Mouse (Mus musculus): ENCODE measurements at regions not wholly inside any gene's neighbourhood (a gene's known extent, or its start where the extent isn't known, plus 50 kb on each side); places are given as distances from the start of the nearest gene placed in this dataset.

- Histone ChIP-seq H3K36me3 (ENCODE audit: poor library complexity, severe bottlenecking) (no peaks in the 10 kb centered on the region), H3K4me3 (no peak overlapping the region), H3K9me3 (replicated peaks) (no peaks in the 10 kb centered on the region), H3K9ac (no peak overlapping the region), H3K27me3 (no peaks in the 10 kb centered on the region), H3K4me2 (peak overlapping the region; percentile 29), H3K27ac (no peak overlapping the region), H3K4me1 (peaks cover 27% of the 10 kb centered on the region)
- peak; percentile 59 for ATAC-seq
- WGBS: 7% methylated on average over 4 of the region's 4 CpGs
These were observed 165.8 kb downstream of the Spry2 start for GRCm38 (mm10) chr14:105730786-105731185.

- Histone ChIP-seq H3K27ac (no peak overlapping the region), H3K27me3 (no peaks in the 10 kb centered on the region), H3K9ac (no peak overlapping the region), H3K4me2 (no peak overlapping the region), H3K4me3 (no peak overlapping the region), H3K36me3 (ENCODE audit: poor library complexity, severe bottlenecking) (no peaks in the 10 kb centered on the region), H3K9me3 (replicated peaks) (no peaks in the 10 kb centered on the region), H3K4me1 (peaks cover 27% of the 10 kb centered on the region)
- WGBS: 83% methylated on average over 5 of the region's 5 CpGs
- ATAC-seq: no peak
These were observed 167.8 kb downstream of the Spry2 start for GRCm38 (mm10) chr14:105728841-105729240.

GRCm38 (mm10) chr14:105725741-105726140 lies 170.9 kb downstream of the Spry2 start:
- Histone ChIP-seq H3K36me3 (ENCODE audit: poor library complexity, severe bottlenecking) (no peaks in the 10 kb centered on the region), H3K4me2 (no peak overlapping the region), H3K27me3 (no peaks in the 10 kb centered on the region), H3K27ac (no peak overlapping the region), H3K9me3 (replicated peaks) (no peaks in the 10 kb centered on the region), H3K9ac (no peak overlapping the region), H3K4me1 (peaks cover 2% of the 10 kb centered on the region), H3K4me3 (no peak overlapping the region)
- 26% methylated on average over 8 of the region's 8 CpGs for WGBS
- ATAC-seq: no peak

GRCm38 (mm10) chr14:105722923-105723322 lies 173.7 kb downstream of the Spry2 start:
- Histone ChIP-seq H3K9me3 (replicated peaks) (no peaks in the 10 kb centered on the region), H3K27ac (no peak overlapping the region), H3K4me3 (no peak overlapping the region), H3K36me3 (ENCODE audit: poor library complexity, severe bottlenecking) (no peaks in the 10 kb centered on the region), H3K4me2 (no peak overlapping the region), H3K27me3 (no peaks in the 10 kb centered on the region), H3K4me1 (no peaks in the 10 kb centered on the region), H3K9ac (no peak overlapping the region)
- WGBS: 93% methylated on average over 2 of the region's 2 CpGs
- ATAC-seq: no peak

- H3K4me3 ChIP-seq: no peak overlapping the region
- no peak overlapping the region for H3K27ac ChIP-seq
- H3K27me3 ChIP-seq: no peaks in the 10 kb centered on the region
- H3K9ac ChIP-seq: no peak overlapping the region
- WGBS: 92% methylated on average over 3 of the region's 3 CpGs
- H3K4me1 ChIP-seq: no peaks in the 10 kb centered on the region
- H3K9me3 ChIP-seq (replicated peaks): no peaks in the 10 kb centered on the region; the same call in 1 of the 2 replicates
- ATAC-seq: no peak
- no peak overlapping the region for H3K4me2 ChIP-seq
- H3K36me3 ChIP-seq (ENCODE audit: poor library complexity, severe bottlenecking): no peaks in the 10 kb centered on the region
These were observed 175.0 kb downstream of the Spry2 start for GRCm38 (mm10) chr14:105721576-105721975.

GRCm38 (mm10) chr14:105720816-105721510 lies 175.7 kb downstream of the Spry2 start:
- 83% methylated on average over 6 of the region's 6 CpGs for WGBS

GRCm38 (mm10) chr14:105718676-105719441 lies 177.8 kb downstream of the Spry2 start:
- Histone ChIP-seq H3K4me1 (no peaks in the 10 kb centered on the region), H3K9me3 (replicated peaks) (no peaks in the 10 kb centered on the region; the same call in 1 of the 2 replicates), H3K36me3 (ENCODE audit: poor library complexity, severe bottlenecking) (no peaks in the 10 kb centered on the region), H3K27ac (no peak overlapping the region), H3K4me3 (no peak overlapping the region), H3K9ac (no peak overlapping the region), H3K27me3 (no peaks in the 10 kb centered on the region), H3K4me2 (no peak overlapping the region)
- WGBS: 82% methylated on average over 6 of the region's 6 CpGs
- no peak for ATAC-seq

More at GRCm38 (mm10) chr14:105720816-105721510, 175.7 kb downstream of the Spry2 start:
- no peak overlapping the region for H3K9ac ChIP-seq
- no peaks in the 10 kb centered on the region for H3K4me1 ChIP-seq
- peak overlapping the region; percentile 57 for H3K27ac ChIP-seq
- H3K36me3 ChIP-seq (ENCODE audit: poor library complexity, severe bottlenecking): no peaks in the 10 kb centered on the region
- H3K9me3 ChIP-seq (replicated peaks): no peaks in the 10 kb centered on the region; the same call in 1 of the 2 replicates
- H3K4me2 ChIP-seq: no peak overlapping the region
- peak; percentile 75; the same call in 1 of the 2 replicates for ATAC-seq
- H3K4me3 ChIP-seq: no peak overlapping the region
- no peaks in the 10 kb centered on the region for H3K27me3 ChIP-seq

- ATAC-seq: no peak
- no peak overlapping the region for H3K4me3 ChIP-seq
- no peak overlapping the region for H3K9ac ChIP-seq
- H3K9me3 ChIP-seq (replicated peaks): no peaks in the 10 kb centered on the region; the same call in 1 of the 2 replicates
- no peak overlapping the region for H3K27ac ChIP-seq
- H3K36me3 ChIP-seq (ENCODE audit: poor library complexity, severe bottlenecking): no peaks in the 10 kb centered on the region
- H3K4me2 ChIP-seq: no peak overlapping the region
- no peaks in the 10 kb centered on the region for H3K27me3 ChIP-seq
- WGBS: 83% methylated on average over 2 of the region's 2 CpGs
- no peaks in the 10 kb centered on the region for H3K4me1 ChIP-seq
These were observed 178.8 kb downstream of the Spry2 start for GRCm38 (mm10) chr14:105717821-105718220.

GRCm38 (mm10) chr14:105708691-105709090 lies 187.9 kb downstream of the Spry2 start:
- ATAC-seq: no peak
- Histone ChIP-seq H3K4me2 (no peak overlapping the region), H3K4me3 (no peak overlapping the region), H3K9me3 (replicated peaks) (no peaks in the 10 kb centered on the region), H3K9ac (no peak overlapping the region), H3K27me3 (no peaks in the 10 kb centered on the region), H3K36me3 (ENCODE audit: poor library complexity, severe bottlenecking) (no peaks in the 10 kb centered on the region), H3K27ac (no peak overlapping the region), H3K4me1 (no peaks in the 10 kb centered on the region)
- WGBS: 70% methylated on average over 2 of the region's 2 CpGs

- Histone ChIP-seq H3K4me3 (no peak overlapping the region), H3K9ac (no peak overlapping the region), H3K4me2 (no peak overlapping the region), H3K27me3 (no peaks in the 10 kb centered on the region), H3K9me3 (replicated peaks) (no peaks in the 10 kb centered on the region), H3K36me3 (ENCODE audit: poor library complexity, severe bottlenecking) (no peaks in the 10 kb centered on the region), H3K27ac (no peak overlapping the region), H3K4me1 (no peaks in the 10 kb centered on the region)
- WGBS: 94% methylated on average over 7 of the region's 7 CpGs
- no peak for ATAC-seq
These were observed 189.9 kb downstream of the Spry2 start for GRCm38 (mm10) chr14:105706756-105707155.

GRCm38 (mm10) chr14:105698616-105699015 lies 198.0 kb downstream of the Spry2 start:
- H3K27ac ChIP-seq: no peak overlapping the region
- no peak overlapping the region for H3K4me3 ChIP-seq
- no peaks in the 10 kb centered on the region for H3K9me3 ChIP-seq (replicated peaks)
- H3K9ac ChIP-seq: no peak overlapping the region
- ATAC-seq: no peak
- WGBS: 22% methylated on average over 1 of the region's 1 CpGs
- no peaks in the 10 kb centered on the region for H3K4me1 ChIP-seq
- H3K27me3 ChIP-seq: no peaks in the 10 kb centered on the region
- no peaks in the 10 kb centered on the region for H3K36me3 ChIP-seq (ENCODE audit: poor library complexity, severe bottlenecking)
- H3K4me2 ChIP-seq: no peak overlapping the region

- WGBS: 91% methylated on average over 1 of the region's 1 CpGs
- H3K9me3 ChIP-seq (replicated peaks): no peaks in the 10 kb centered on the region
These were observed 198.5 kb downstream of the Spry2 start for GRCm38 (mm10) chr14:105698086-105698485.

More at GRCm38 (mm10) chr14:105698086-105698485, 198.5 kb downstream of the Spry2 start:
- no peak for ATAC-seq
- Histone ChIP-seq H3K27ac (no peak overlapping the region), H3K27me3 (no peaks in the 10 kb centered on the region), H3K4me2 (no peak overlapping the region), H3K4me3 (no peak overlapping the region), H3K4me1 (no peaks in the 10 kb centered on the region), H3K9ac (no peak overlapping the region), H3K36me3 (ENCODE audit: poor library complexity, severe bottlenecking) (no peaks in the 10 kb centered on the region)

All from forebrain, embryonic 13.5 days (tissue).